Mouse (Mus musculus): ENCODE data around the gene 5730596B20Rik. TPM values are rescaled to one million over a fixed set of nuclear protein-coding genes. Genes with fewer than 3 reads are reported as not detected.

5730596B20Rik gene
- polyA plus RNA-seq, 1 experiment = not detected

- Histone ChIP-seq H3K9ac (ENCODE audit: low read depth, poor library complexity, severe bottlenecking) (no peak overlapping the region), H3K4me3 (ENCODE audit: low read depth, low read length) (no peak overlapping the region), H3K4me1 (ENCODE audit: control insufficient read depth, insufficient read depth, low read length) (no peaks in the 10 kb centered on the region), H3K27me3 (ENCODE audit: control insufficient read depth, insufficient read depth, low read length, poor library complexity, severe bottlenecking) (peaks cover 19% of the 10 kb centered on the region), H3K36me3 (ENCODE audit: control insufficient read depth, insufficient read depth, low read length, poor library complexity, severe bottlenecking) (no peaks in the 10 kb centered on the region), H3K27ac (ENCODE audit: insufficient read depth, low read length) (no peak overlapping the region), H3K9me3 (replicated peaks; ENCODE audit: control insufficient read depth, insufficient read depth, low read length, poor library complexity, severe bottlenecking) (no peaks in the 10 kb centered on the region)
- TF ChIP-seq CTCF (IDR thresholded peaks at IDR 0.05; ENCODE audit: low read depth, low read length) (no peak), EP300 (IDR thresholded peaks at IDR 0.05; ENCODE audit: insufficient read depth, low read depth, low read length) (no peak), POLR2A (IDR thresholded peaks at IDR 0.05; ENCODE audit: insufficient read depth, low read length) (no peak)
These were observed 5.5 kb downstream of the 5730596B20Rik start for GRCm38 (mm10) chr6:52182793-52183192.

- Histone ChIP-seq H3K4me1 (ENCODE audit: control insufficient read depth, insufficient read depth, low read length) (no peaks in the 10 kb centered on the region), H3K9me3 (replicated peaks; ENCODE audit: control insufficient read depth, insufficient read depth, low read length, poor library complexity, severe bottlenecking) (no peaks in the 10 kb centered on the region), H3K36me3 (ENCODE audit: control insufficient read depth, insufficient read depth, low read length, poor library complexity, severe bottlenecking) (no peaks in the 10 kb centered on the region), H3K9ac (ENCODE audit: low read depth, poor library complexity, severe bottlenecking) (no peak overlapping the region), H3K27me3 (ENCODE audit: control insufficient read depth, insufficient read depth, low read length, poor library complexity, severe bottlenecking) (peaks cover 13% of the 10 kb centered on the region), H3K4me3 (ENCODE audit: low read depth, low read length) (no peak overlapping the region), H3K27ac (ENCODE audit: insufficient read depth, low read length) (no peak overlapping the region)
- TF ChIP-seq CTCF (IDR thresholded peaks at IDR 0.05; ENCODE audit: low read depth, low read length) (no peak), POLR2A (IDR thresholded peaks at IDR 0.05; ENCODE audit: insufficient read depth, low read length) (no peak), EP300 (IDR thresholded peaks at IDR 0.05; ENCODE audit: insufficient read depth, low read depth, low read length) (no peak)
These were observed 6.2 kb downstream of the 5730596B20Rik start for GRCm38 (mm10) chr6:52183311-52184080.

- no peak for TF ChIP-seq EP300 (IDR thresholded peaks at IDR 0.05; ENCODE audit: insufficient read depth, low read depth, low read length)
- no peak for TF ChIP-seq POLR2A (IDR thresholded peaks at IDR 0.05; ENCODE audit: insufficient read depth, low read length)
- TF ChIP-seq CTCF (IDR thresholded peaks at IDR 0.05; ENCODE audit: low read depth, low read length) = no peak
- H3K27me3 ChIP-seq (ENCODE audit: control insufficient read depth, insufficient read depth, low read length, poor library complexity, severe bottlenecking) = peaks cover 17% of the 10 kb centered on the region
- no peak overlapping the region for H3K4me3 ChIP-seq (ENCODE audit: low read depth, low read length)
- H3K4me1 ChIP-seq (ENCODE audit: control insufficient read depth, insufficient read depth, low read length) = no peaks in the 10 kb centered on the region
- H3K9ac ChIP-seq (ENCODE audit: low read depth, poor library complexity, severe bottlenecking) = no peak overlapping the region
- no peaks in the 10 kb centered on the region for H3K36me3 ChIP-seq (ENCODE audit: control insufficient read depth, insufficient read depth, low read length, poor library complexity, severe bottlenecking)
- no peak overlapping the region for H3K27ac ChIP-seq (ENCODE audit: insufficient read depth, low read length)
- H3K9me3 ChIP-seq (replicated peaks; ENCODE audit: control insufficient read depth, insufficient read depth, low read length, poor library complexity, severe bottlenecking) = no peaks in the 10 kb centered on the region
These were observed 7.4 kb downstream of the 5730596B20Rik start for GRCm38 (mm10) chr6:52184668-52185067.

- H3K9ac ChIP-seq (ENCODE audit: low read depth, poor library complexity, severe bottlenecking) = no peak overlapping the region
- peaks cover 13% of the 10 kb centered on the region for H3K27me3 ChIP-seq (ENCODE audit: control insufficient read depth, insufficient read depth, low read length, poor library complexity, severe bottlenecking)
- H3K36me3 ChIP-seq (ENCODE audit: control insufficient read depth, insufficient read depth, low read length, poor library complexity, severe bottlenecking) = no peaks in the 10 kb centered on the region
- H3K27ac ChIP-seq (ENCODE audit: insufficient read depth, low read length) = no peak overlapping the region
- no peaks in the 10 kb centered on the region for H3K9me3 ChIP-seq (replicated peaks; ENCODE audit: control insufficient read depth, insufficient read depth, low read length, poor library complexity, severe bottlenecking)
- no peaks in the 10 kb centered on the region for H3K4me1 ChIP-seq (ENCODE audit: control insufficient read depth, insufficient read depth, low read length)
- H3K4me3 ChIP-seq (ENCODE audit: low read depth, low read length) = no peak overlapping the region
- TF ChIP-seq POLR2A (IDR thresholded peaks at IDR 0.05; ENCODE audit: insufficient read depth, low read length) = no peak
- TF ChIP-seq EP300 (IDR thresholded peaks at IDR 0.05; ENCODE audit: insufficient read depth, low read depth, low read length) = no peak
- TF ChIP-seq CTCF (IDR thresholded peaks at IDR 0.05; ENCODE audit: low read depth, low read length) = no peak
These were observed 7.9 kb downstream of the 5730596B20Rik start for GRCm38 (mm10) chr6:52185222-52185621.

- Histone ChIP-seq H3K9ac (ENCODE audit: low read depth, poor library complexity, severe bottlenecking) (no peak overlapping the region), H3K4me3 (ENCODE audit: low read depth, low read length) (no peak overlapping the region), H3K9me3 (replicated peaks; ENCODE audit: control insufficient read depth, insufficient read depth, low read length, poor library complexity, severe bottlenecking) (no peaks in the 10 kb centered on the region), H3K27ac (ENCODE audit: insufficient read depth, low read length) (no peak overlapping the region), H3K27me3 (ENCODE audit: control insufficient read depth, insufficient read depth, low read length, poor library complexity, severe bottlenecking) (peaks cover 12% of the 10 kb centered on the region), H3K36me3 (ENCODE audit: control insufficient read depth, insufficient read depth, low read length, poor library complexity, severe bottlenecking) (no peaks in the 10 kb centered on the region), H3K4me1 (ENCODE audit: control insufficient read depth, insufficient read depth, low read length) (no peaks in the 10 kb centered on the region)
- TF ChIP-seq CTCF (IDR thresholded peaks at IDR 0.05; ENCODE audit: low read depth, low read length) = no peak
- TF ChIP-seq EP300 (IDR thresholded peaks at IDR 0.05; ENCODE audit: insufficient read depth, low read depth, low read length) = no peak
- no peak for TF ChIP-seq POLR2A (IDR thresholded peaks at IDR 0.05; ENCODE audit: insufficient read depth, low read length)
These were observed 8.5 kb downstream of the 5730596B20Rik start for GRCm38 (mm10) chr6:52185834-52186233.

GRCm38 (mm10) chr6:52186500-52186899 lies 9.2 kb downstream of the 5730596B20Rik start:
- Histone ChIP-seq H3K36me3 (ENCODE audit: control insufficient read depth, insufficient read depth, low read length, poor library complexity, severe bottlenecking) (no peaks in the 10 kb centered on the region), H3K27me3 (ENCODE audit: control insufficient read depth, insufficient read depth, low read length, poor library complexity, severe bottlenecking) (peaks cover 19% of the 10 kb centered on the region), H3K9ac (ENCODE audit: low read depth, poor library complexity, severe bottlenecking) (no peak overlapping the region), H3K4me3 (ENCODE audit: low read depth, low read length) (no peak overlapping the region), H3K9me3 (replicated peaks; ENCODE audit: control insufficient read depth, insufficient read depth, low read length, poor library complexity, severe bottlenecking) (no peaks in the 10 kb centered on the region), H3K4me1 (ENCODE audit: control insufficient read depth, insufficient read depth, low read length) (no peaks in the 10 kb centered on the region), H3K27ac (ENCODE audit: insufficient read depth, low read length) (no peak overlapping the region)
- TF ChIP-seq EP300 (IDR thresholded peaks at IDR 0.05; ENCODE audit: insufficient read depth, low read depth, low read length) (no peak), POLR2A (IDR thresholded peaks at IDR 0.05; ENCODE audit: insufficient read depth, low read length) (no peak), CTCF (IDR thresholded peaks at IDR 0.05; ENCODE audit: low read depth, low read length) (no peak)

Measured in ES-Bruce4 (cell line).